Mouse (Mus musculus) testis, adult 2 months (tissue): ENCODE data around the gene Adamts7. TPM values are rescaled to one million over a fixed set of nuclear protein-coding genes. Genes with fewer than 3 reads are reported as not detected.

Experiments used
- H3K27ac ChIP-seq: fragments of 200-500 bp; 2 replicates; pipeline ENCODE4 v1.5.1; 2012; ENCODE audit warnings: low read depth, low read length; ENCODE audit not compliant: control insufficient read depth, insufficient read depth
- H3K27me3 ChIP-seq: fragments of 200-500 bp; 2 replicates; pipeline ENCODE4 v1.6.1; 2012; ENCODE audit warnings: mild to moderate bottlenecking, low read length, moderate library complexity; ENCODE audit not compliant: control insufficient read depth, insufficient read depth
- H3K36me3 ChIP-seq: fragments of 200-500 bp; 2 replicates; pipeline ENCODE4 v1.6.1; 2012; ENCODE audit warnings: mild to moderate bottlenecking, low read length; ENCODE audit not compliant: control insufficient read depth, insufficient read depth
- H3K4me1 ChIP-seq: fragments of 200-500 bp; 2 replicates; pipeline ENCODE4 v1.6.1; 2012; ENCODE audit warnings: low read length; ENCODE audit not compliant: control insufficient read depth, insufficient read depth
- H3K4me3 ChIP-seq: fragments of 200-500 bp; 2 replicates; pipeline ENCODE4 v1.5.1; 2012; ENCODE audit warnings: low read depth, mild to moderate bottlenecking, low read length, moderate library complexity, mixed read lengths; ENCODE audit not compliant: control insufficient read depth
- CTCF ChIP-seq: fragments of 200-500 bp; IDR thresholded peaks from 2 replicates; pipeline ENCODE4 v1.5.1; 2012; ENCODE audit warnings: low read depth, mild to moderate bottlenecking, inconsistent platforms, low read length, moderate library complexity; ENCODE audit not compliant: control insufficient read depth, insufficient read depth, insufficient replicate concordance
- POLR2A ChIP-seq: fragments of 200-500 bp; IDR thresholded peaks from 2 replicates; pipeline ENCODE4 v1.6.1; 2012; ENCODE audit warnings: low read depth, mild to moderate bottlenecking, inconsistent platforms, low read length, moderate library complexity; ENCODE audit not compliant: control insufficient read depth
- polyA plus RNA-seq: library from polyadenylated mRNA; depleted of rRNA; stranded (reverse); fragments of >200 nt; gene quantifications from 2 replicates; pipeline ENCODE4 v1.2.3, GENCODE M21; 2012

Adamts7 gene
- polyA plus RNA-seq, 1 experiment: 5.3 TPM

DNA sequence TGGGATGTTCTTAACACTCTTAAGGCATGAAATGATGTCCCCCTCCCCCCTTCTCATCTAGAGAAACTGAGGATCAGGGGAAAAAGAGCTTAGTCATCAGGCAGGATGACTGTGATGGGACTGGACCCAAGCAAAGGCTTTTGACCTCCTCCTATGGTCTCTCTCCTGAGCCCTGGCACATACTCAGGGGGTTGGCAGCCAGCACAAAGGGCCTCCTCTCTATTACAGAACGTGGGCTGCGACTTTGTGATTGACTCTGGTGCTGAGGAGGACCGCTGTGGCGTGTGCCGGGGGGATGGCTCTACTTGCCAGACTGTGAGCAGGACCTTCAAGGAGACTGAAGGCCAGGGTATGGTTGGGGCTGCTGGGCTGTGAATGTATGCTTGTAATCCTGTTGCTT, 26.5 kb downstream of the Adamts7 start:
- Histone ChIP-seq H3K27me3 (no peaks in the 10 kb centered on the region), H3K4me1 (no peaks in the 10 kb centered on the region; the same call in 1 of the 2 replicates), H3K4me3 (no peak overlapping the region), H3K27ac (no peak overlapping the region), H3K36me3 (no peaks in the 10 kb centered on the region)
- 0 out of 2 replicates have a peak, but pooled peaks have one; percentile 11 for TF ChIP-seq CTCF
- TF ChIP-seq POLR2A: no peak

DNA sequence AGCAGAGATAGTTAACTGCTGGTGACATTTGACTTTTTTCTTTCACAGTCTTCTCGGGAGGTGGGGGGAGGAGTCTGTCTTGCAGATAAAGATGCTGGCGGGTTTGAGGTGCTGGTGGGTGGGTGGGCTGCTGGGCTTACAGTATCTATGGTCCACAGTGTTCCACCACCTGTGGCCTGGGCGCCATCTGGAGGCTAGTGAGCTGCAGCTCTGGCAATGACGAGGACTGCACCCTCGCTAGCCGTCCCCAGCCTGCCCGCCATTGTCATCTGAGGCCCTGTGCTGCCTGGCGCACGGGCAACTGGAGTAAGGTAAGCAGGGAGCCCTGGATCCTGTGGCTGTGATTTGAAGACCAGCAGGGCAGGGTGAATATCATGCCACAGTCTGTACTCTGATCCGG, 32.1 kb downstream of the Adamts7 start:
- no peaks in the 10 kb centered on the region for H3K27me3 ChIP-seq
- H3K4me3 ChIP-seq: no peak overlapping the region
- no peak overlapping the region for H3K27ac ChIP-seq
- H3K36me3 ChIP-seq: no peaks in the 10 kb centered on the region
- H3K4me1 ChIP-seq: peaks cover 3% of the 10 kb centered on the region; the same call in 1 of the 2 replicates
- TF ChIP-seq POLR2A (no peak), CTCF (no peak)

GRCm38 (mm10) chr9:90196262-90196661, 33.4 kb downstream of the Adamts7 start:
- no peaks in the 10 kb centered on the region for H3K36me3 ChIP-seq
- peaks cover 3% of the 10 kb centered on the region; the same call in 1 of the 2 replicates for H3K4me1 ChIP-seq
- no peak for TF ChIP-seq CTCF
- TF ChIP-seq POLR2A: no peak
- H3K27ac ChIP-seq: no peak overlapping the region
- H3K27me3 ChIP-seq: no peaks in the 10 kb centered on the region
- no peak overlapping the region for H3K4me3 ChIP-seq

DNA sequence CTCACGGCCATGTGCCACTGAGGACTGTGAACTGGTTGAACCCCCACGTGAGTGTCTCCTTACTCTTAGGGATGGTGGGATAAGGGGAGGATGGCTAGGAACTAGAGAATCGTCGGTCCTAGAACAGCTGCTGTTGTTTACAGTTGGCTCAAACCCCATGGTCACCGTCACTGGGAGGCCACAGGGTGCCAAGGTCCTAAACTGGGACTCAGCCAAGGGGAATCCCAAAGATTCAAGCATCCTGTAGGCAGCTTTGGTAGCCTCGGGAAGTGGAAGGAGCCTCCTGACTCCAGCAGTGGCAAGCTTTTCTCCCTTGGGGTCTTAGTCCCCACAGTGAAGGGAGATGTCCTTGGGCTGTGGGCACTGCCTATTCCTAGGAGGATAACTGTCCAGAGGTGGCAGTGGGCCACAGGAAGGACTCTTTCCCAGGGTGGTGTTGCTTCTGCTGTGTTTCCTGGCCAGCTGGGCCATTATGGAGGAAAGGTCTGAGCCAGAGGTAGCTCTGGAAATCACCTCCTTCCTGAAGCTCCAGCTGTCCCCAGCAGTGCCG, 34.3 kb downstream of the Adamts7 start:
- TF ChIP-seq CTCF: no peak
- no peak for TF ChIP-seq POLR2A
- no peak overlapping the region for H3K27ac ChIP-seq
- H3K4me3 ChIP-seq: peak overlapping the region; percentile 8
- no peaks in the 10 kb centered on the region for H3K36me3 ChIP-seq
- H3K4me1 ChIP-seq: peaks cover 3% of the 10 kb centered on the region; the same call in 1 of the 2 replicates
- H3K27me3 ChIP-seq: no peaks in the 10 kb centered on the region

DNA sequence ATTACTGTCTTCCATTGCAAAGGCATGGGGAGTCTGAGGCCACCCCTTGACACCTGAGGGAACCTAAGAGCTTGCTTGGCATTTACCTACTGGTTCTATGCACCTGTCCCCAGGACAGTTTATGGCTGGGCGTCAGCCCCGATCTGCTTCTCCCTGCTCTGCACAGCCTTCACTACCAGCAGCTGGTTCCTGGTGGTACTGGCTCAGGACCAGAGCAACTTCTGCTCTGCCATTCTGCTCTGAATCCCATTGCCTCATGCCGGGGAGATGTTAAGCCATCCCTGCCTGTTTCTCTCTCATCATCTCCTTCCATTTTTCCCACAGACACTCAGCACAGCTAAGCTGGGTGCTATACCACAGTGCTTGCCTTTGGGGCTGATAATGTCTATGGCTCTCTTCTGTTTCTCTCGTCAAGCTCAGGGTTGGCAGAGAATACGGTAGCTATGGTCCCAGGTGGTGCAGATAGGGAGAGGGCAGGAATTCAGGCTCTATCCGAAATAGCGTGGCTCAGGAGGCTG, 35.1 kb downstream of the Adamts7 start:
- TF ChIP-seq CTCF (no peak), POLR2A (no peak)
- Histone ChIP-seq H3K27ac (no peak overlapping the region), H3K27me3 (no peaks in the 10 kb centered on the region), H3K36me3 (no peaks in the 10 kb centered on the region), H3K4me1 (peaks cover 3% of the 10 kb centered on the region; the same call in 1 of the 2 replicates), H3K4me3 (no peak overlapping the region)

- H3K36me3 ChIP-seq: no peaks in the 10 kb centered on the region
- H3K27me3 ChIP-seq: no peaks in the 10 kb centered on the region
- no peak overlapping the region for H3K27ac ChIP-seq
- peaks cover 3% of the 10 kb centered on the region; the same call in 1 of the 2 replicates for H3K4me1 ChIP-seq
- no peak overlapping the region for H3K4me3 ChIP-seq
- no peak for TF ChIP-seq CTCF
- no peak for TF ChIP-seq POLR2A
Observed at GRCm38 (mm10) chr9:90198531-90199449, 35.9 kb downstream of the Adamts7 start.

DNA sequence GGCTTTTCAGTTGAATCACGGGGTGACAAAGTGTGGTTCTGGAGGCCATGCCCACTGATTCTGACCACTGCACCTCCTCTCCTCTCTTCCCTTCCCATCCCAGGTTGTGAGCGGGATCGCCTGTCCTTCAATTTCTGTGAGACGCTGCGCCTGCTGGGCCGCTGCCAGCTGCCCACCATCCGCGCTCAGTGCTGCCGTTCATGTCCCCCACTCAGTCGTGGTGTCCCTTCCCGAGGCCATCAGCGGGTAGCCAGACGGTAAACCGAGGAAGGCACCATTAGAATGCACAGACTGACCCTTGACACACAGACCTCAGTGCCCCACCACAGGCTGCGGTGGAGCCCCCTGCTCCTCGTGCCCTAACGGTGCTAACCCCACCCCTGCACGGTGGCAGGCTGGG, 36.7 kb downstream of the Adamts7 start:
- no peak overlapping the region for H3K4me3 ChIP-seq
- H3K27me3 ChIP-seq: no peaks in the 10 kb centered on the region
- TF ChIP-seq POLR2A (no peak), CTCF (no peak)
- H3K36me3 ChIP-seq: no peaks in the 10 kb centered on the region
- peaks cover 3% of the 10 kb centered on the region; the same call in 1 of the 2 replicates for H3K4me1 ChIP-seq
- no peak overlapping the region for H3K27ac ChIP-seq
